Mouse (Mus musculus): ENCODE measurements around the gene Spata6.

GRCm38 (mm10) chr4:111719296-111719695 lies 488 bp upstream of the Spata6 start:
- TF ChIP-seq CEBPB (IDR thresholded peaks at IDR 0.05; ENCODE audit: low read depth) = no peak
- TF ChIP-seq CTCF (IDR thresholded peaks at IDR 0.05; ENCODE audit: control insufficient read depth, insufficient read depth, insufficient read length) = no peak
- no peak for TF ChIP-seq MYOD1 (IDR thresholded peaks at IDR 0.05; ENCODE audit: control insufficient read depth, insufficient read length, low read depth)
- no peak for TF ChIP-seq MAX (IDR thresholded peaks at IDR 0.05)
